Mouse (Mus musculus): ENCODE data around the gene Ephx1. TPM values are rescaled to one million over a fixed set of nuclear protein-coding genes. Genes with fewer than 3 reads are reported as not detected.

Gene Ephx1
- polyA plus RNA-seq (2011; ENCODE audit: insufficient read length, low read depth, missing spikeins): 156 and 205 TPM in 2 replicates

DNA sequence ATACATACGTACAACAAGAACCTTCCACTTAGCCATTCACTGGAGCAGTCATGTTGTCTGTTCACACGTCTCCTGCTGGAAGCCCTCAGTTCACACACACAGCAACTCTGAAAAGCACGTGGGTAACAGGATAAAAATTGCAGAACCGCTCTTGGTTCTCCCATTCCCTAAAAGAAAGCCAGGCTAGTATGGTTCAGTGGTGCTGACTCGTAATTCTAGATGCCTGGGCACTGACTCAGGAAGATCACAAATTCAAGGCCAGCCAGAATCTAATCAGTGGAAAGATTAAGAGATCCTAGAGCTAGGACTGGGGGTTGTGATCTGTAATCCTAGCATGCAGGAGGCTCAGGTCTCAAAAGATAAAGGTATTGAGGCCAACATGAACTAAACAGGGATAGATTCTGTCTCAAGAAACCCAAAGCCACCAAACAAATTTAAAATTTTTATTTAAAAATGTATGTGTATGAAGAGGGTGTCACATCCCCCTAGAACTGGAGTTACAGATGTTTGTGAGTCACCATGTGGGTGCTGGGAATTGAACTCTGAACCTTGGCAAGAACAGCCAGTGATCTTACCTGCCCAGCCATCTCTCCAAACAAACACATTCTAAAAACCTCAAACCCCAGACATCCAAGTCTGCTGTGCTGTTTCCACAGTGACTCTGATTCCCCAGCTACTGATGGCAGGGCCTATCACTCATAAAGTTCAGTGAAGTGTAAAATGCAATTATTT lies at the start of gene Ephx1:
Gene Ephx1, minus strand, starts transcription at position 149 of the 732 bp plus-strand sequence.
- H3K27ac ChIP-seq (ENCODE audit: insufficient read depth, low read length): peak within 1 kb of the TSS; percentile 85
- H3K4me1 ChIP-seq (ENCODE audit: control insufficient read depth, insufficient read depth, low read length): peaks cover 3% of the 10 kb centered on the region
- no peak within 1 kb of the TSS for H3K4me3 ChIP-seq (ENCODE audit: insufficient read depth, low read length)
- TF ChIP-seq CTCF (IDR thresholded peaks at IDR 0.05; ENCODE audit: borderline replicate concordance, insufficient read depth, low read length): no peak
- 0 out of 2 replicates have a peak, but pooled peaks have one; percentile 2 for TF ChIP-seq POLR2A (IDR thresholded peaks at IDR 0.05; ENCODE audit: low read depth, low read length)

DNA sequence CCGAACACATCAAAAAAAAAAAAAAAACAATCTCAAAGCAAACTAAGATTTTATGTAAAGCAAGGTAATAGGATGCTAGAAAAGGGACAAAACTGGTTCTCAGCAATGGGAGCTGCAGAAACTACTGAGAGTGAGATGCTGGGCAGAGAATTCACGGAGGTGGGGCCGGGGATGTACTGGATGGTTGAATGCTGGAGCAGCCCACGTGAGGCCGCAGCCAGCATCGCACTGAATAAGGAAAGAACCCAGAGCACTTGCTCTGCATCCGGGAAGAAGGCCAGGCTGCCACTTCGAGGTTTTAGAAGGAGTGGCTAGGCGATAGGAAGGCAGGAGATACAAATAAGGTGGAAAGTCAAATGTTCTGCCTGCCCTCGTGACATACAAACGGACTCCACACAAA lies 49.0 kb upstream of the Ephx1 start:
- H3K4me1 ChIP-seq (ENCODE audit: control insufficient read depth, insufficient read depth, low read length): no peaks in the 10 kb centered on the region
- no peak overlapping the region for H3K4me3 ChIP-seq (ENCODE audit: insufficient read depth, low read length)
- no peak overlapping the region for H3K27ac ChIP-seq (ENCODE audit: insufficient read depth, low read length)
- TF ChIP-seq CTCF (IDR thresholded peaks at IDR 0.05; ENCODE audit: borderline replicate concordance, insufficient read depth, low read length) (no peak), POLR2A (IDR thresholded peaks at IDR 0.05; ENCODE audit: low read depth, low read length) (no peak)

DNA sequence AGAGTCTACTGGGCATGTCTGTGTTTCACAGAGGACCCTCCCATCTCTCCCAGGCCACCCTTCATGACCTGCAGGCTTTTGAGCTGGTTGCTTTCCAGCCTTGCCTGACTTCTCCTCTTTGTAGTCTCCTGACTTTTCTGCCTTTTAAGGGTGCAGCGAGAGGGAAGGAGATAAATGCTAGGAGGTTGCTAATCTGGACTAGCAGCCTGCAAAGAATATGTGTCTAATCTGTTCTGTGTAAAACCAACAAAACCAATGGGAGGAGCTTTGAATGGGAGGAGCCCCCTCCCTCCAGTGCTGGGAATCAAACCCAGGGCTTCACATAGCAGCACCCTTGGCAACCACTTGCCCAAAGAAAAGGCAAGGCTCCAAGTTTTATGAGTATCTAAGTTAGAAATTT lies 47.6 kb upstream of the Ephx1 start:
- TF ChIP-seq CTCF (IDR thresholded peaks at IDR 0.05; ENCODE audit: borderline replicate concordance, insufficient read depth, low read length) (no peak), POLR2A (IDR thresholded peaks at IDR 0.05; ENCODE audit: low read depth, low read length) (no peak)
- H3K4me3 ChIP-seq (ENCODE audit: insufficient read depth, low read length): no peak overlapping the region
- H3K4me1 ChIP-seq (ENCODE audit: control insufficient read depth, insufficient read depth, low read length): no peaks in the 10 kb centered on the region
- H3K27ac ChIP-seq (ENCODE audit: insufficient read depth, low read length): no peak overlapping the region

DNA sequence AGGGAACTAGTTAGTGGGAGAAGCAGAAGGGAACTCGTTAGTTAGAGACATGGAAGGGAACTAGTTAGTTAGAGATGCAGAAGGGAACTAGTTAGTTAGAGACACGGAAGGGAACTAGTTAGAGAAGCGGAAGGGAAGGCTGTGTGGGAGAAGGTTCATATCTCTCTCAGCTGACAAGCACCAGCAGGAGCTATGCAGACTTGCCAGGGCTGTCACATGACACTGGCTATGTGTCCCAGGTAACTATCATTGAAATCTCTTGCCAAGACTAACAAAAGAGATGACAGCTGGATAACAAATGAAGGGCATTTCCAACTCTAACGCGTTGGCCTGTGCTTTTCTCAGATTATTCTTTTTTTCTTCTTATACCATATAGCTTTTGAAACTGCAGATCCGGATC lies 43.9 kb upstream of the Ephx1 start:
- no peaks in the 10 kb centered on the region for H3K4me1 ChIP-seq (ENCODE audit: control insufficient read depth, insufficient read depth, low read length)
- TF ChIP-seq CTCF (IDR thresholded peaks at IDR 0.05; ENCODE audit: borderline replicate concordance, insufficient read depth, low read length) (no peak), POLR2A (IDR thresholded peaks at IDR 0.05; ENCODE audit: low read depth, low read length) (no peak)
- no peak overlapping the region for H3K27ac ChIP-seq (ENCODE audit: insufficient read depth, low read length)
- H3K4me3 ChIP-seq (ENCODE audit: insufficient read depth, low read length): no peak overlapping the region

DNA sequence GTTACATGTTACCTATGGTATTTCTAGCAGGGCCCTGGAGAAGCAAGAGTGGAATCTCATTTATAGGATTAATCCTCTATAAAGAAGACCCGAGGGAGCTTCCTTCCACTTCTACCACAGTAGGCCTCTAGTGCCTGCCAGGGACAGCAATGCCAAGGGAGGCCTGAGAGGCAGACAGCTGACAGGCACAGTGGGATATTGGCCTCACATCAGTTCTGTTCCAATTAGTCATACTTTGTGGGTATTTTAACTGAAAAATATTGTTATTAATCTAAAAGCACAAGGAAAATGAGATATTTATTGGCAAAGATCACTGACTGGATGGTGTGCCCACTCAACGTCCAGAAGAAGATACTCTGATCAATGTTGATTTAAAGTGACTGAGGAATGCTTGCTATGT lies 43.3 kb upstream of the Ephx1 start:
- TF ChIP-seq POLR2A (IDR thresholded peaks at IDR 0.05; ENCODE audit: low read depth, low read length) (no peak), CTCF (IDR thresholded peaks at IDR 0.05; ENCODE audit: borderline replicate concordance, insufficient read depth, low read length) (no peak)
- H3K4me3 ChIP-seq (ENCODE audit: insufficient read depth, low read length): no peak overlapping the region
- no peaks in the 10 kb centered on the region for H3K4me1 ChIP-seq (ENCODE audit: control insufficient read depth, insufficient read depth, low read length)
- no peak overlapping the region for H3K27ac ChIP-seq (ENCODE audit: insufficient read depth, low read length)

DNA sequence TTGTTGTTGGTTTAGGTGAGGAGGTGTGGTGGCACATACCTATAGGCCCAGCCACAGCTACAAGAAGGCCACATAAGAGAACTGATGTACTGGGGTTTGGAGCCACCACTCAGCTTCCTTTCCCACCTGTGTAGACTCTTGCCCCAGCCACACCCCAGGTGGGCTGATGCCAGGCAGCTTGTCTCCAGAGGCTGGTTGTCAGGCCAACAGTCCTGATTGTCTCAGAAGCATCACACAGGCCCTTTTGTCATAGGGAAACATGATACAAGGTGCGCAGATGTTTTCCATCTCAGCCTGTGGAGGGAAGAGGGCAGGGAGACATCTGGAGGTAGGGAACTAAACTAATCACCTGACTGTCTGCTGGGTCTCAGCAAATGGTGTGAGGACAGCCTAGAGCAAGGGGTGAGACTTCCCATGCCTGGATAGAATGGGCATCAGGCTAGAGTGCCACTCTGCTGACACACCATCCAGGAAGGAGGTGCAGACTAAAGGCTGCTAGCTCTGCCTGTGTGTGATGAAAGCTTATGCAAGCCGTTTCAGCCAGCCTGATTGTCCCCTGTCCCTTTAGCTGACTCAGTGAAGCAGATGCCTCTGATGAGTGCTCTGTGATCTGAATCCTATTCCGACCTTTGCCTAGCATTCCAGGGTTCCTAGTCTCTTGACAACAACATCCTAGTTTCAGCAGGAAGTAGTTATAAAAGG lies 41.2 kb upstream of the Ephx1 start:
- Histone ChIP-seq H3K4me3 (ENCODE audit: insufficient read depth, low read length) (no peak overlapping the region), H3K27ac (ENCODE audit: insufficient read depth, low read length) (no peak overlapping the region), H3K4me1 (ENCODE audit: control insufficient read depth, insufficient read depth, low read length) (no peaks in the 10 kb centered on the region)
- TF ChIP-seq POLR2A (IDR thresholded peaks at IDR 0.05; ENCODE audit: low read depth, low read length) (no peak), CTCF (IDR thresholded peaks at IDR 0.05; ENCODE audit: borderline replicate concordance, insufficient read depth, low read length) (no peak)

DNA sequence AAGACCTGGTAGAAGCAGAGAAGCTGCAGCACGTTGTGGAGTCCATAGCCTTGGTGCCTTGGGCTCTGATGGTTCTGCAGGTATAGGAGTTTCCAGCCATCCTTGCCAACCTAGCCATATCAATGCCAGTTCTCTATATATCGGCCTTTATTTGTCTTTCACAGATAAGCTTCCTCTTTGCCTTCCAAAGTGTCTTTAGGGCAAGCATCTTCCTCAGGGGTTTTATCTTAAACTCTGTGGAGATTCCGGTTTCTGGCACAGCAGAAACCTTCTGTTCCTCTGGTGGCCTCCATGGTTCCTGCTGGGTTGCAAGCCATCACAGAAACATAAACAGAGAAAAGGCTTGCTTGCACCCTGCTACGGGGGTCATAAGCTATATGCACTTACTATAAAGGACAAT lies 32.2 kb upstream of the Ephx1 start:
- no peaks in the 10 kb centered on the region for H3K4me1 ChIP-seq (ENCODE audit: control insufficient read depth, insufficient read depth, low read length)
- no peak for TF ChIP-seq POLR2A (IDR thresholded peaks at IDR 0.05; ENCODE audit: low read depth, low read length)
- TF ChIP-seq CTCF (IDR thresholded peaks at IDR 0.05; ENCODE audit: borderline replicate concordance, insufficient read depth, low read length): no peak

GRCm38 (mm10) chr1:181050937-181051336 lies 30.2 kb upstream of the Ephx1 start, which contains the start of gene 9130409I23Rik:
Gene 9130409I23Rik, plus strand, starts transcription at chr1:181051237.
- H3K4me3 ChIP-seq (ENCODE audit: insufficient read depth, low read length): no peak within 1 kb of the TSS
- no peaks in the 10 kb centered on the region for H3K4me1 ChIP-seq (ENCODE audit: control insufficient read depth, insufficient read depth, low read length)
- TF ChIP-seq CTCF (IDR thresholded peaks at IDR 0.05; ENCODE audit: borderline replicate concordance, insufficient read depth, low read length) (no peak), POLR2A (IDR thresholded peaks at IDR 0.05; ENCODE audit: low read depth, low read length) (no peak)
- H3K27ac ChIP-seq (ENCODE audit: insufficient read depth, low read length): no peak within 1 kb of the TSS

More for the DNA sequence above, 32.2 kb upstream of the Ephx1 start:
- Histone ChIP-seq H3K4me3 (ENCODE audit: insufficient read depth, low read length) (no peak overlapping the region), H3K27ac (ENCODE audit: insufficient read depth, low read length) (no peak overlapping the region)

DNA sequence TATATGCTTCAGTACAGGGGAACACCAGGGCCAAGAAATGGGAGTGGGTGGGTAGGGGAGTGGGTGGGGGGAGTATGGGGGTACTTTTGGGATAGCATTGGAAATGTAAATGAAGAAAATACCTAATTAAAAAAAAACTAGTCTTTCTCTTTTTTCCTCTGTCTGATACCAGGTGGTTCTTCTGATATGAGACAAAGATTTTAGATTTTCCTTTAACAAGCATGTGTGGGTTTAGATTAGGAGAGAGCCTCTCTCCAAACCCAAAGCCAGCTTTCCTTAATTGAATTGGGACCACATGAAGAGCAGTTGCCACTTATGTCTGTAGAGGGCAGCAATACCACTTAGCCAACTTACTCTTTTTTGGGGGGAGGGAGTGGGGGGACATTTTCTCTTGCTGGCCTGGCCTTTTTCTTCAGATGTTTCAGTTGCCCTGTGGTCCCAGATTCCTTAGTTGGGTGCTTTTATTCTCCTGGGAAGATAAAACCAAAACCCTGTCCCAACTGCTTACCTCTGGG lies 28.7 kb upstream of the Ephx1 start:
- Histone ChIP-seq H3K4me3 (ENCODE audit: insufficient read depth, low read length) (no peak overlapping the region), H3K4me1 (ENCODE audit: control insufficient read depth, insufficient read depth, low read length) (peaks cover 3% of the 10 kb centered on the region; the same call in 1 of the 2 replicates), H3K27ac (ENCODE audit: insufficient read depth, low read length) (no peak overlapping the region)
- no peak for TF ChIP-seq CTCF (IDR thresholded peaks at IDR 0.05; ENCODE audit: borderline replicate concordance, insufficient read depth, low read length)
- TF ChIP-seq POLR2A (IDR thresholded peaks at IDR 0.05; ENCODE audit: low read depth, low read length): no peak

- H3K4me1 ChIP-seq (ENCODE audit: control insufficient read depth, insufficient read depth, low read length): peaks cover 3% of the 10 kb centered on the region; the same call in 1 of the 2 replicates
- TF ChIP-seq CTCF (IDR thresholded peaks at IDR 0.05; ENCODE audit: borderline replicate concordance, insufficient read depth, low read length) (no peak), POLR2A (IDR thresholded peaks at IDR 0.05; ENCODE audit: low read depth, low read length) (no peak)
- H3K27ac ChIP-seq (ENCODE audit: insufficient read depth, low read length): no peak overlapping the region
- no peak overlapping the region for H3K4me3 ChIP-seq (ENCODE audit: insufficient read depth, low read length)
Observed at GRCm38 (mm10) chr1:181047520-181047919, 26.8 kb upstream of the Ephx1 start.

Measured in embryonic fibroblast, embryonic 13.5 days (primary cell).